Mouse (Mus musculus) ovary, postnatal 36 days (tissue): ENCODE results near the gene Dynlt1c.
"Not testable (repeated sequence)": the region's sequence is repeated elsewhere in the genome, so short reads cannot be mapped to it uniquely, and the experiment has no call there.

Experiments used
- DNase-seq: peaks from one replicate; pipeline ENCODE4 v3.0.0; 2022; ENCODE audit warnings: low spot score, mixed read lengths

Gene Dynlt1c

GRCm38 (mm10) chr17:6619271-6619670 lies 17.8 kb downstream of the Dynlt1c start:
- not testable (repeated sequence) for DNase-seq

- DNase-seq, result not testable (repeated sequence)
These were observed 18.6 kb downstream of the Dynlt1c start for GRCm38 (mm10) chr17:6620035-6620434.

GRCm38 (mm10) chr17:6620730-6621451 lies 19.4 kb downstream of the Dynlt1c start:
- DNase-seq, result not testable (repeated sequence)

GRCm38 (mm10) chr17:6621976-6622375 lies 20.5 kb downstream of the Dynlt1c start:
- DNase-seq, result not testable (repeated sequence)

- not testable (repeated sequence) for DNase-seq
These were observed 23.6 kb downstream of the Dynlt1c start for GRCm38 (mm10) chr17:6624926-6625558.

- not testable (repeated sequence) for DNase-seq
These were observed 28.9 kb downstream of the Dynlt1c start for GRCm38 (mm10) chr17:6630398-6630797.

- not testable (repeated sequence) for DNase-seq
These were observed 31.4 kb downstream of the Dynlt1c start for GRCm38 (mm10) chr17:6632850-6633249.

GRCm38 (mm10) chr17:6635781-6636180 lies 34.3 kb downstream of the Dynlt1c start:
- not testable (repeated sequence) for DNase-seq

- no peak for DNase-seq
These were observed 35.4 kb downstream of the Dynlt1c start for GRCm38 (mm10) chr17:6636861-6637260.

- not testable (repeated sequence) for DNase-seq
These were observed 36.0 kb downstream of the Dynlt1c start for GRCm38 (mm10) chr17:6637434-6637833.

GRCm38 (mm10) chr17:6638444-6638843 lies 37.0 kb downstream of the Dynlt1c start:
- DNase-seq, result not testable (repeated sequence)

- not testable (repeated sequence) for DNase-seq
These were observed 38.0 kb downstream of the Dynlt1c start for GRCm38 (mm10) chr17:6639486-6639885.

- not testable (repeated sequence) for DNase-seq
These were observed 38.7 kb downstream of the Dynlt1c start for GRCm38 (mm10) chr17:6640044-6640637.

- DNase-seq, result not testable (repeated sequence)
These were observed 39.4 kb downstream of the Dynlt1c start for GRCm38 (mm10) chr17:6640771-6641429.

- DNase-seq, result not testable (repeated sequence)
These were observed 42.7 kb downstream of the Dynlt1c start for GRCm38 (mm10) chr17:6644210-6644609.

- not testable (repeated sequence) for DNase-seq
These were observed 43.2 kb downstream of the Dynlt1c start for GRCm38 (mm10) chr17:6644673-6645072.

GRCm38 (mm10) chr17:6645668-6646067 lies 44.2 kb downstream of the Dynlt1c start:
- DNase-seq, result not testable (repeated sequence)

GRCm38 (mm10) chr17:6646841-6647240 lies 45.4 kb downstream of the Dynlt1c start:
- DNase-seq, result not testable (repeated sequence)

- DNase-seq, result not testable (repeated sequence)
These were observed 46.0 kb downstream of the Dynlt1c start for GRCm38 (mm10) chr17:6647452-6647851.

GRCm38 (mm10) chr17:6650904-6651565 lies 49.6 kb downstream of the Dynlt1c start:
- DNase-seq, result not testable (repeated sequence)

GRCm38 (mm10) chr17:6653341-6653946 lies 52.0 kb downstream of the Dynlt1c start:
- DNase-seq, result not testable (repeated sequence)
